Mouse (Mus musculus) kidney, adult 2 months (tissue): ENCODE measurements around the gene Ptpn1. TPM values are rescaled to one million over a fixed set of nuclear protein-coding genes. Genes with fewer than 3 reads are reported as not detected.

Experiments used
- DNase-seq: peaks from one replicate; pipeline ENCODE4 v3.0.0; 2021
- H3K27ac ChIP-seq: fragments of 200-500 bp; 2 replicates; pipeline ENCODE4 v1.5.1; 2012; ENCODE audit warnings: low read depth, low read length, control low read depth, inconsistent platforms; ENCODE audit not compliant: insufficient read depth
- H3K27me3 ChIP-seq: fragments of 200-500 bp; replicated peaks from 2 replicates; pipeline ENCODE4 v1.6.1; 2012; ENCODE audit warnings: mild to moderate bottlenecking, moderate library complexity, low read length, inconsistent platforms; ENCODE audit not compliant: control insufficient read depth, insufficient read depth
- H3K36me3 ChIP-seq: fragments of 200-500 bp; 2 replicates; pipeline ENCODE4 v1.6.1; 2012; ENCODE audit warnings: mild to moderate bottlenecking, moderate library complexity, low read length, inconsistent platforms; ENCODE audit not compliant: control insufficient read depth, insufficient read depth
- H3K4me1 ChIP-seq: fragments of 200-500 bp; 2 replicates; pipeline ENCODE4 v1.6.1; 2011; ENCODE audit warnings: low read length; ENCODE audit not compliant: control insufficient read depth, insufficient read depth
- H3K4me3 ChIP-seq: fragments of 200-500 bp; 2 replicates; pipeline ENCODE4 v1.5.1; 2011; ENCODE audit warnings: mild to moderate bottlenecking, low read depth, low read length, control low read depth; ENCODE audit not compliant: insufficient read depth
- CTCF ChIP-seq: fragments of 200-500 bp; conservative IDR thresholded peaks from 2 replicates; pipeline ENCODE4 v1.5.1; 2011; ENCODE audit warnings: low read depth, mild to moderate bottlenecking, control low read depth, low read length, moderate library complexity, mixed read lengths; ENCODE audit not compliant: insufficient read depth, insufficient read length
- POLR2A ChIP-seq: fragments of 200-500 bp; IDR thresholded peaks from one replicate; pipeline ENCODE4 v1.6.1; 2011; ENCODE audit warnings: low read depth, low read length, control low read depth
- WGBS: fragments of 180-500 bp; shearing (Covaris S2); methylation state at CpG from one replicate; pipeline ENCODE4 v1.1.7; 2018; 5-methylcytosine and 5-hydroxymethylcytosine counted together
- polyA plus RNA-seq: library from polyadenylated mRNA; depleted of rRNA; stranded (reverse); fragments of >200 nt; gene quantifications from 2 replicates; pipeline ENCODE4 v1.2.3, GENCODE M21; 2012

The Ptpn1 gene
- polyA plus RNA-seq, 1 experiment, result 29.9 TPM

DNA sequence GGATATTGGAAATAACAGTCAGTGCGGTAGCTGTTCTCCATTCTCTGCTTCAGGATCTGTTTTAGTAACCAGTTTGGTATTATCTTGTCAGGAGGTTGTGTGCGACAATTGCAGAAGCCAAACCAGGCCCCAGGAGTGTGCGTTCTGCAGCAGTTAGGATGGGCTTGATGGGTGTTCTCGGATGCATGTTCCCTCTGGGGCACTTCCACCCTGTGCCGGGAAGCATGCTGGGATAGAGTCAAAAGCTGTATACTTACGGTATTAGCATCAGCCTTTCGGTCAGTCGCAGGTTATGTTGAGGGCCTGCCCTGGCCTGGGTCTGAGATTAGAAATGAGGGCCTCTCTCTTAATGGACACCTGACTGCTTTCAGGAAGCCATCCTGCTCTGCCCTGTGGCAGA, 28.7 kb downstream of the Ptpn1 start:
- Histone ChIP-seq H3K27ac (peak overlapping the region; percentile 63; the same call in 1 of the 2 replicates), H3K27me3 (no peaks in the 10 kb centered on the region), H3K4me1 (peaks cover 31% of the 10 kb centered on the region), H3K4me3 (no peak overlapping the region), H3K36me3 (no peaks in the 10 kb centered on the region)
- no peak for TF ChIP-seq CTCF
- no peak for DNase-seq
- 89% methylated on average over 8 of the region's 8 CpGs for WGBS

DNA sequence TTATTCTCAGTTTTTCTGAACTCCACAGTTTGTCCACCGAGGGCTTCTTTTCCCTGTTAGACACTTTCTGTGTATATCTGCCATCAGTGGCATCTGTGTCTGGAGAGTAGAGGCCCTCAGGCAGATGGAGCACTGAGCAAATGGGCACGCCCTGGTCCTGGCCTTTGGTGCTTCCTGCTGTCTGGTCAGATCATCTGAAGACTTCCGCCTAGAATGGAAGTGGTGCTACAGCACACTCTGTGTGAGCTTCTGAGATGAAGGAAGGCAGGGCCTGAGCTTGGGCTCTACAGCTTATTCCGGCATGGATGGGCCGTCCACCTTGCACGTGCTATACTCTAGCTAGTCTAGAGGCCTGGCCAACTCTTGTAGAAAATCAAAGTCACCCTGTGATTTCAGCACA, 30.5 kb downstream of the Ptpn1 start:
- 78% methylated on average over 6 of the region's 6 CpGs for WGBS
- Histone ChIP-seq H3K27me3 (no peaks in the 10 kb centered on the region), H3K4me3 (no peak overlapping the region), H3K27ac (no peak overlapping the region), H3K36me3 (no peaks in the 10 kb centered on the region), H3K4me1 (peaks cover 24% of the 10 kb centered on the region)
- DNase-seq, result peak; percentile 58
- no peak for TF ChIP-seq POLR2A
- TF ChIP-seq CTCF, result no peak

DNA sequence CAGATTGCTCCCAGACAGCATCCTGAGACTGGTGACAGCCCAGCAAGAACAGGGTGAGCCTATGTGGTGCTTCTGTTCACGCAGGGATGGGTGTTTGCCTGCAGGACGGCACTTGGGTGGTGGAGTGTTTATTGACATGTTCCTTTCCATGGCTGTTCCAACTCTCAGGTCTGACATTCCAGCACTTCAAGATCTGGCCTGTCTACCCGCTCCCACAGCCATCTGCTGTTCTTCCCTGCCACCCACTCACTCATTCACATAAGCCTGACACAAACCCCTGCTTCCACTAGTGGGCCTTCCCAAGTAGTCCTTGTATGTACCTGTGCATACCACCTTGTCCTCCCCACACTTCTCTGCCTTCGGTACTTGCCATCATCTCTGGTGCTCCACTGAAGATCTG, 31.3 kb downstream of the Ptpn1 start:
- no peak for TF ChIP-seq POLR2A
- no peak for TF ChIP-seq CTCF
- no peaks in the 10 kb centered on the region for H3K27me3 ChIP-seq
- no peaks in the 10 kb centered on the region for H3K36me3 ChIP-seq
- 91% methylated on average over 4 of the region's 4 CpGs for WGBS
- H3K4me1 ChIP-seq, result peaks cover 21% of the 10 kb centered on the region
- no peak for DNase-seq
- no peak overlapping the region for H3K4me3 ChIP-seq
- H3K27ac ChIP-seq, result no peak overlapping the region

DNA sequence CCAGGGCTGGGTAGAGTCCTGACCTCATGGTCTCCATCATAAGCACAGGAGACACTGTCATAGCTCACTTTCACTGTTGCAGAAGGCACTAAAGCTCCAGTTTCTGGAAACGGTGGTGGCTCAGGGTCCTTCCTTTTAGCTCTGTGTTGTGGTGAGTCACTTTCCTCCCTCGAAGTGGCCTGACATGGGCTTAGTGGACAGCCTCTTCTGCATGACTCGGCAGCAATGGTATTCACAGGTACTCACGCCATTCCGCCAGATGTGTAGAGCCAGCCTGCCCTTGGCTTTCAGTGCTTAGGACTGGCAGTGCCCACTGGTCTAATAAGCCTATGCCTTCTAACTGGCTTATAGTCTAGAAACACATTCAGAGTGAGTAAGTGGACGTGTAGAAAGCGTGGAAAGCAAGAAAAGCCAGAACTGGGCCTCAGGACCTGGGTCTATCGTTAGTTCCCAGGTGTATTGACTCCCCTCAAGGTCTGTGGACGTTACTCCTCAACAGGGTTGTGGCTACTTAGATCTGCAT, 32.0 kb downstream of the Ptpn1 start:
- H3K27ac ChIP-seq, result no peak overlapping the region
- WGBS, result 86% methylated on average over 9 of the region's 9 CpGs
- H3K4me3 ChIP-seq, result no peak overlapping the region
- TF ChIP-seq CTCF (no peak), POLR2A (no peak)
- no peaks in the 10 kb centered on the region for H3K36me3 ChIP-seq
- H3K27me3 ChIP-seq, result no peaks in the 10 kb centered on the region
- peaks cover 15% of the 10 kb centered on the region for H3K4me1 ChIP-seq
- no peak for DNase-seq

DNA sequence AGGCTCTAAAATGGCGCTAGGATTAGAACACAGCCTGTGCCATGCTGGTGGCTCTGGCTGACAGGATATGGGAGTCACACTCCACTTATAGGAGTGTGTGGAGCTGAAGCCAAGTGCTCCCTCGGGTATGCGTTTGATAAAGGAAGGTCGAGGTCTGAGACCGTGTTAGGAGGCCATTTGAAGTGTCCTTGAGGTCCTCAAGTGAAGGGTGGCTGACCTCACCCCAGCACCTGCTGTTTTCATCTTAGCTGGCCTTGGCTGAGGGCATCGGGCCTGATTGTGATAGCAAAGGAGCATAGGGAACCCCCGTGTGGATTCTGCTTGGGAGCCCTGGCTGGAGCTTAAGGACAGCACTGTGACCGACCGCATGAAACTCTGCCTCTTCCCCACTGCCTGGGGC, 32.5 kb downstream of the Ptpn1 start:
- Histone ChIP-seq H3K4me1 (peaks cover 11% of the 10 kb centered on the region), H3K4me3 (no peak overlapping the region), H3K36me3 (no peaks in the 10 kb centered on the region), H3K27me3 (no peaks in the 10 kb centered on the region), H3K27ac (no peak overlapping the region)
- TF ChIP-seq CTCF, result no peak
- no peak for TF ChIP-seq POLR2A
- WGBS, result 92% methylated on average over 9 of the region's 9 CpGs
- no peak for DNase-seq

DNA sequence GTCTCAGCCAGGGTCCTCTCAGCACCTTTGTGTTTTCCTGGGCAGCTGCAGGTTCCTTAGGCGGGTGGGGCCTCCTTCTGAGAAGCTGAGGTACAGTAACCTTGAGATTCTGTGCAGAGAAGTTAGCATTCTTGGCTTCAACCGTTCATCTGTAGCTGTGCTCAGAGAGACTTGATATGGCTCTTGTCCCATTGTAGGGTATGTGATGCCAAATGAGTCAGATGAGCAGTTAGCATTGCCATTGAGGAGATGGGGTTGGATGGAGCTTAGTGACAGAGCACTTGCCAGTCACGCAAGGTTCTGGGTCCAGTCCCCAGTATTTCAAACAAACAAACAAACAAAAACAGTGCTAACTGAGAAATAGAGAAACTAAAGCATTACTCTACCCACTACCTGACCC, 34.1 kb downstream of the Ptpn1 start:
- no peaks in the 10 kb centered on the region for H3K4me1 ChIP-seq
- no peak overlapping the region for H3K4me3 ChIP-seq
- TF ChIP-seq CTCF (no peak), POLR2A (no peak)
- H3K27ac ChIP-seq, result no peak overlapping the region
- WGBS, result 89% methylated on average over 3 of the region's 3 CpGs
- no peaks in the 10 kb centered on the region for H3K36me3 ChIP-seq
- DNase-seq, result no peak
- H3K27me3 ChIP-seq, result no peaks in the 10 kb centered on the region

DNA sequence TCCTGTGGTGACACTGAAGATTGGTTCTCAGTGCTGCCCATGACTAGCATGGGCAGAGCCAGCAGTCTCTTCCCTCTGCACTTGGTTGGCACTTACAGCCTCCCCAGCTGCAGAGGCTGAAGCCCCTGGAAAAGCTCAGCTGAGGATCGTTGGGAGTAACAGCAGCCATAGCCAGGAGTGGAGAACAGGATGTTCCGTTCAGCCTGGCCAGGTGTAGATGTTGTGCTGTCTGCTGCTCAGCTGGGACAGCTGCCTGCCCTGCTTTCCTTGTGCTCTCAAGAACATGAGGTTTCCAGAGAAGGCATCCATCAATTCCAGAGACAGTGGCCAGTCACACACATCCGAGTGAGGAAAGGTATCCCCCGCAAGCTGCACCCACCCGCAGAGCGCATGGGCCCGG, 36.6 kb downstream of the Ptpn1 start:
- Histone ChIP-seq H3K27me3 (no peaks in the 10 kb centered on the region), H3K36me3 (no peaks in the 10 kb centered on the region), H3K4me3 (no peak overlapping the region), H3K27ac (no peak overlapping the region), H3K4me1 (no peaks in the 10 kb centered on the region)
- no peak for DNase-seq
- WGBS, result 81% methylated on average over 7 of the region's 7 CpGs
- no peak for TF ChIP-seq CTCF
- no peak for TF ChIP-seq POLR2A
